Mouse (Mus musculus) ZHBTc4 (cell line): ENCODE data around the gene Prickle1.
A peak's percentile ranks its signal among the peaks of the same experiment; 100 is the strongest.

Experiments used
- DNase-seq: peaks from one replicate; pipeline ENCODE4 v3.0.0-alpha.2; 2011; ENCODE audit warnings: low read depth, low spot score

The Prickle1 gene

DNA sequence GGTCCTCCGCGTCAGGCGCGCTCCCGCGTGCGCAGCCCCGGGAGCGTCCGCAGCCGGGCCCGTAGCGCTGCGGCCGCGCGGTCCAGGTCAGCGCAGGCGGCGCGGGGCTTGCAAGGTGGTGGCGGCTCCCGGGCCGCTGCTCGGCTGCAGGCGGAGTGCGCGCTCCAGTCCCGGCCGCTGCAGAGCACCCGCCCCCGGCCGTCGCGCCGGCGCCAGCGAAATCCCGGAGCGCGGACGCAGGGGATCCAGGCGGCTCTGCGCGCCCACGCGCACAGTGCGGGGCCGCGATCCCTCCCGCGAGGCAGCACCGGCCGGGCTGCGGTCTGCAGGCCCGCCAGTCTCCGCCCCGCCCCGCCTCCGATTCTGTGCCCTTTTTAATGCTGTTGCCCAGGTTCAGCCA is at the start of gene Prickle1:
Prickle1 (minus strand) TSS at position 146 of the 400 bp plus-strand sequence.
- peak; percentile 91 for DNase-seq

DNA sequence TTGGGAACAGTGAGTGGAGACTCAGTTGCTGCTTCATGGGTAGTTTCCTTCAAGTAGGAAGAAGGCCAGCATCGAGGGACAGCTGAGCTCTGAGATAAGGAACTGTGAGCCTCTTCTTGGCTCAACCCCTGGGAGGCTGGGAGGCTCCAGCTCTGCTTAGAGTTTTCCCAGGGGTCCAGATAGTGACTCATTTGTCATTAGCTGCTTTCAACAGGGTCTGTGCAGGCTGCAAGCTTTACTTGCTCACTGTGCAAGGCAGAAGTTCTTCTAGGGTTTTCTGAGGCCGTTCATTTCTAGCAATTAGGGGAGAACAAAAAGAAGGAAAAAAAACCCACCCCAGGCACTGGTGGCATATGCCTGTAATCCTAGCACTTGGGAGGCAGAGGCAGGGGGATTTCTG is 44.5 kb upstream of the Prickle1 start:
- no peak for DNase-seq

DNA sequence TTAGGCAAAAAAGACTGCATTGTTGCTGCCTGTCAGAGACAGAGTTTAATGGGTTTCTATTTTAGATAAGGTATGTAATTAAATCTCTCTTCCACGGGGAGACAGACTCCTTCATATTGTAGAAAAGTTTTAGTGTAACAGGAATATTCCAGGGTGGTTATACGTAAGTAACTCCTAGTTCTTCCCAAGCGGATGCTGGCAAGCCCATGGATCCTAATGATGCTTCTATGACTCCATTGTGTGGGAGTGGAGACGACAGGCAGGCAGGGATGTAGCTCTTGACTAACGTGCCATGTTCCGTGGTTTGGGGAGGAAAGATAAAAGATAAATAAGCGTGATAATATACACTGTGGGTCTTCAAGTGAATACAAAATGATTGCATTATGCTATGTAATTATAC is 41.3 kb upstream of the Prickle1 start:
- DNase-seq = no peak

DNA sequence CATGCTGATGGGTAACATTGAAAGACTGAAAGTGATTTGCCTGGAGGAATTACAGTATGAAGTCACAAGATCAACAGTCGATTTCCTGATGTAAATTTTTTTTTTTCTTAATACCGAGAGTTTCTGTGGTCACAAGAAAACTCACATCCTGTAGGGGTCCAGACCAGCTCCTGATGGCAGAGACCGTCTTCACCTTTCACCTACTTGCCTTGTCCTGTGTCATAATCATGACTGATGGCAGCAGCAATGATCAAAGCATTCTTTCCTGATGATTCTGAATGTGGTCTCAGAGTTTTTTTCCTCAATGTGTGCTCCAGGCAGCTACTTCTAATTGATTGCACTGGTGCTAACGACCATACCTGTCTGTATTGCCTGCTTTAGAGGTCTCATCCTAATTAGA is 39.9 kb upstream of the Prickle1 start:
- DNase-seq = no peak

DNA sequence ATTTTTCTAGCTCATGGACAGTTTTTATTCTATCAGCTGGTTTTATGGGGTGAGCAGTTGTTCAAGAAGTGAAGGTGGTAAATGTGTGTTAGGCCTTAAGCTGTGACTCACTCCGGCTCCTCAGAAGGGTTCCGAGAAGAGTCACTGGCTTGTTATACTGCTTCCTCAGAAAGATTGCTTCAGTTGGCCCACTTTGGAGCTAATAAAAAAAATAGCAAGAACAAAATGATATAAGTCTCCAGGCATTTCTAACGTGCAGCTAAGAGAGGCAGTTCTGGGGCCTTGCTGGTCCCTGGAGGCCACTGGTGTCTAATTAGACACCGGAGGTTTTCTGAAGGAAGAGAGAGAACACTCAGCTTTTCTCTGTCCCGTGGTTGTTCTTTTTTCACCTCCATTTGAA is 38.8 kb upstream of the Prickle1 start:
- no peak for DNase-seq

DNA sequence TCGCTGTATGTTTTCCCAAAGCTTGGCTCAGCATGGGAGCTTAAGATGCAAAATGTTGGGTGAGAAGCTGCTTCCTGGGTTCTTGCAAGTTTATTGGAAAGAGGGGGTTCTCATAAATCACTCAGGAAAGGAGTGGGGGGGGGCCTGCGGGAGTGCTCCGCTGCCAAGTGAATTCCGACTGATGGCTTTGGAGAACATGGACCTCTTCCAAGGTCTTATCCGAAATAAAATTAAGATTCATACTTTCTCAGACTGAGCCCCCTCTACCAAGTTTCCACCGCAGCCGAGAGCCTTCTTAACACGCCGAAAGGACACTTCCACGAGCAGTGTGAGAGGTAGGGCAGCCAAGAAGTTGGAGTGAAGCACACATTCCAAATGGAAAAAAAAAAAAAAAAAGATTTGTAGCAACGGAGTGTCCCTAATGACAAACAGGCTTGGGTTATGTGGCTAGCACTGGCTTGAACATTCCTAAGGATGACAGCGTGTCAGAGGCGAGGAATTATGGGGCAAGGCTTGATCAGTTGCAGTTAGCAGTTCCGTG is 34.4 kb upstream of the Prickle1 start:
- no peak for DNase-seq

DNA sequence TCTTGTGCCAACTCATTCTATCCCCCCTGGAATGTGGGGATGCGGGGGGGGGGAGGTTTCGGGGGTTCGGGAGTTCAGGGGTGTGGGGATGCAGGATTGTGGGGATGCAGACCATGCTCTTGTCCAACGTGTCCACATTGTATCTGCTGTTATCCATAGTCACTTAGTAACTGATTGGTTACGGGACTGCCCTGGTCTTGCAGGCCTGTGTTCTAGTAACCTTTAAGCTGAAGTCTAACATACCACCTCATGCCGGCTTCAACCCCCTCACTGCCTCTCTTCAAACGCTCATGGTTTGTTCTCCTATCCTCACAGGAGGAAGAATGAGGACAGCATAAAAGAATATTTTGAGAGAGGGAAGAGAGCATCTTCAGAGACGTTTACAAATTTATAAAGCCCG is 33.5 kb upstream of the Prickle1 start:
- DNase-seq = no peak

DNA sequence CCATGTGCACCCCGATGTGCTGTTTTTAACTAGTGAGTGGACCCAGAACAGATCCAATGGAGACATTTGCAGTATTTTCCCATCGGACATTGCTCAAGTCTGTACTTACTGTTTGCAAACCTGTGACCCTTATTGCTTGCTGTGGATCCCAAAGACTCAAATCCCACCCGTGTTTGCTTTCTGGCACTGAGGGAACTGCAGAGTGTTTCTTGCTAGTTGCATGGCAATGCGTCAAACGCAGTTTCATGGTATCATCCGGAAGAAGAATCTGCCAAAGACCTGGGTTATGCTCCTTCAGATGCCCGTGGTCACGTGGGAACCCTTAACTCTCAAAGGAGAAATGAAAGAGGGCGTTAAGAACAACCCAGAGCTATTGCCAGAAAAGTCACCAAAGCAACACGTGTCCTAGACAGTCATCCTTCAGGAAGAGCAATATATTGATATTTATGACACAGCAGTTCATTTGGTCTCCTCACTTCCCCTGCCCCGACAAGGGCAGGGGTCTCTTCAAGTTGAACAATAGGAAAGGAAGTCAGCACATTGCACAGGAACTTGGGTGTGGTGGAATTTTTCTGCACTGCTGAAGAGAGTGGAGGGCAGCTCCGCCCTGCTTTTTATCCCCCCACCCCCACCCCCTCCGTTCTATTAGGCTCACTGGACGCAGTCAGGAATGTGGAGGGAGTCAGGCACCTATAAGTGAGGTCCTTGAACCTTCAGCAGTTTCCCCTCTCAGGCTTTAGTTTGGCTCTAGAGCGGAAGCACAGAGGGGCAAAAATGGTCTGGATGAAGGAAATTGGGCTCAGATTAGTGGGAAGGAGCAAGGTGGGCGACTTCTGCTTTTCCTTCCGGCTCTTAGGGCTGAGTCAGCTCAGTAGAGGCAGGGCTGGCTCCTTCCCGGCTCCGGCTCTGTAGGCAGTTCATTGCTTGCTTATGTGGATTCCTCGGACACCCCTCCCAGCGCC is 32.4 kb upstream of the Prickle1 start:
- peak; percentile 42 for DNase-seq

DNA sequence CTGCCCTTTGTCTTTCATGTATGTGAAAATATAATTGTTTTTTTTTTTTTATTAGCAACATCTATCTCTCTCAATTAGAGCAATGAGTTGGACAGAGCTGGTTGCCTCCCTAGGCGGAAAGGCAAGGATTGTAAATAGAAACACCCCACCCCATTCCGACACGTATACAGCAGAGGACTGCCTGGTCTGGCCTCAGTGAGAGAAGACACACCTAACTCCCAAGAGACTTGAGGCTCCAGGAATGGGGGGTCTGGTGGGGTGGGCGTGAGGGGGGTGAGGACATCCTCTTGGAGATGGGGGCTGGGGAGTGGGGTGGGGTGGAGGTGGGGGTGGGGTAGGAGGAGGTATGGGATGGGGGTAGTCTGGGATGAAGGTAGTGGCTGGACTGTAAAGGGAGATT is 23.9 kb upstream of the Prickle1 start:
- no peak for DNase-seq

DNA sequence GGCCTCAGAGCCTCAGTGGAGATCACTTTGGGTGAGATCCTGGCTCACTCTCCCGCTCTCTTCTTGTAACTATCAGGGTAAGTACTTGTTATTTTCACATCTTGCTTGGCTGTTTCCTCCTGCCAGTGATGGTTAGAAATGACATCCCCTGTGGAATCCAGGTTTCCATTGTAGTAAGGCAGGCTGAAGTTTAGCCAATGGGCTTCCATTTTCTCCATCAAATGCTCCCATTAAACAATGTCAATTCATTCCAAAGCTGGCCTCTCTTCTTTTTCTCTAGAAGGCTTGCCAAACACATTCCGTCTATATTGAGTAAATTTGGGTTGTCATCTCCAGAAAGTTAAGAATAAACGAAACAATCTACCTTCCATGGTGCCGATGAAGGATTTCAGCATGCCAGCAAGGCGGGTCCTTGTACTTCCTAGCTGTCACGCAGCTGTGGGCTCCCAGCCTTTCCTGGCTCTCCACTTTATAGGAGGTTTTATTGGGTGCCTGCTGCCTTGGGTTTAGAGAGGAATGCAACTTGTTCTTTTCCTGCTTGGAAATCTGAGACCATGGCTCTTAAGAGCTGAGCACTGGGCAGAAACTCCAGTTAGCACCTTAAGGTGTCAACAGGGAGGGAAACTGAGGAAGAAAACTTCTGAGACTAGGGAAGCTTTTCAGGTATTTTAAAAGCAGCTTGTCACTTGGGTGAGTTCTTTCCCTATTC is 22.9 kb upstream of the Prickle1 start:
- DNase-seq = no peak

DNA sequence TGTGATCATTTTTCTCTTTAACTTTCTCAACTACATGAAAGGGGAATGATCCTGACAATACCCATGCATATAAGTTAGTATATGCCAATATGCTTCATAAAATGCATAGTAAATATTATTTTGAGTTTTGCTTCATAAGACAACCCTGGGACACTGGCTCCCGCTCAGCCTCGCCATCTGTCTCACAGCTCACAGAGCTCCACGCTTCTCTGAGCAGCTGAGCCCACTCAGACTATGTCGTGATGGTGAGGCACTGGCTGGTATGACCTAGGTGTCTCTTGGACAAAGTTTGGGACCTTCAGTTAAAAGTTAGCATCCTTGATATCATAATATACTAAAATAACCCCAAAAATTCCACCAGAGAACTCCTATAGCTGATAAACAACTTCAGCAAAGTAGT is 20.6 kb upstream of the Prickle1 start:
- no peak for DNase-seq

DNA sequence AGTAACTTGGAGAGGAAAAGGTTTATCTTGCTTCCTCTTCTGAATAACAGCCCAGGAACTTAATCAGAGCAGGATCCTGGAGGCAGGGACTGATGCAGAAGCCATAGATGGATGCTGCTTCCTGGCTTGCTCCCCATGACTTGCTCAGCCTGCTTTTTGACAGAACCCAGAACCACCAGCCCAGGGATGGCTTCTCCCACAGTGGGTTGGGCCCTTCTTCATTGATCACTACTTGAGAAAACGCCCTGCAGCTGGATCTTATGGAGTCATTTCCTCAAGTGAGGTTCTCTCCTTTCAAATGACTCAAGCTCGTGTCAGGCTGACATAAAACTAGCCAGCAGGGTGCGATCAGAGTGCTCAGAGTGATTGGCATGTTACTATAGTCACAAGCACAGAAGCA is 19.3 kb upstream of the Prickle1 start:
- no peak for DNase-seq

DNA sequence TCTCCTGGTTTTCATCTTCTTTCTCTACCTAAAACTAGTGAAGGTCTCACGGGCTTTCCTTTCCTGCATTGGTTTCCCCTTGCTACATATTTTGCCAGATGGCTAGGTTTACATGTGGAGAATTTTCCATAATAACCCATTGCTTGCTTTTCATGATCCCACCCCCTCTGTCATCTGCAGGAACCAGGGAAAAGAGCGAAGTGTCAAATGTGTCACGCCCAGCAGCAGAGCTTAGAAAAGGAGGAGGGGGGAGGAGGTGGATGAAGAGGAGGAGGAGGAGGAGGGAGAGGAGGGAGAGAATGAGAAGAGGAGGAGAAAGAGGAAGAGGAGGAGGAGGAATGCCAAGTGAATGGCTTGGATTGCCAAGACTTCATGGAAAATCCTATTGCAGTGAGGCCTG is 17.9 kb upstream of the Prickle1 start:
- no peak for DNase-seq

DNA sequence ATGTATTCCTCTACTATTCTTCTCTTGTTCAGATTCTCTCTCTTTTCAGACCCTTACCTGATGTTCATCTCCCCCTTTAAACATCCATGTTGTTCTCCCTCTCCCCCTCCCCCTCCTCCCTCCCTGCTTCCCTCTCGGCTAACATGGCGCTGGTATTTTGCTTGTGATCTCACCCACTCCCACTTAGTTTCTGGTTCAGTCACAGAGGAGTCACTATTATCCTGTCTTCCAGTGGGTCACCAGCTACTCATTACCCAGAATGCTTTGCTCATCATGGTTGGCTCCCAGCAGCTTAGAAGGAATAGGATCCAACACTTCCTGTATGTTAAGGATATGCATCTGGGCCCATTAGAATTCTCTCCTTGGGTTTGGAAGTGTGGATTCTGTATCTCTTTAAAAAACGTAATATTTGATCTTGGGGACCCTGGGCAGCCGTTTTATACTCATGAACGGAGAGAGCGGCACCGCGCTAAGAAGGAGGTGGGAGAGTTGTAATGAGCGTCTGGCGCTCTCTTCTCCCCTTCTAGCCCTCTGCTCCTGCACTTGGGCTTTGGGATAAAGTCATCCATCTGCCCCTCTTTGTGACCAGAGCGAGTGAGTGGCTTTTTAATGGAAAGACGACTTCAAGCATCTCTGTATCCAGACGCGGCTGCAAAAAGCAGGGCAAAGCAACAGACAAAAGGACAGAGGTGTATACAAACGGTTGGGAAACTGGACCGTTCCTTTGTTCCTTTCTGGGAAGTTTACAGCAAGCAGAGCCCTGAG is 16.0 kb upstream of the Prickle1 start:
- no peak for DNase-seq

DNA sequence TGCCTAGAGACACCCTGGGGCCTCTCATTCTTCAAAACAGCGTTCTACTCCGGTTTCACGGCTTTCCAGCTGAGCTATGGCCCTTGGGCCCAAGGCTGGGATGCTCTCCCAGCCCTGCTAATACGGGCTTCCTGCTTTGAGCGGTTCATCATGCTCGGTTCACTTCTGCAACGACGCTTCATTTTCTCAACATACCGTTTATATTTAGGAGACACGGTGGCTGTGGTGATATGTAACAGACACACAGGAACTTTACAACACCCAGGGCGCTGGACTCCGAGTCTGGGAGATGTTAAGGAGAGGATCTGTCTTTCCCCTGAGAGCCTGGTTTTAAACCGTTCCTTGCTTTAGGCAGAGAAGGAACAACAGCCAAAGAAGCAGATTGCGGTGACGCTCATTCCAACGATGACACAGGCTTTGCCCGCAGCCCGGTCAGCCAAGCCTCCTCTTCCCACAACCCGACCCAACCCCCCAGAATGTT is 15.1 kb upstream of the Prickle1 start:
- DNase-seq = no peak

DNA sequence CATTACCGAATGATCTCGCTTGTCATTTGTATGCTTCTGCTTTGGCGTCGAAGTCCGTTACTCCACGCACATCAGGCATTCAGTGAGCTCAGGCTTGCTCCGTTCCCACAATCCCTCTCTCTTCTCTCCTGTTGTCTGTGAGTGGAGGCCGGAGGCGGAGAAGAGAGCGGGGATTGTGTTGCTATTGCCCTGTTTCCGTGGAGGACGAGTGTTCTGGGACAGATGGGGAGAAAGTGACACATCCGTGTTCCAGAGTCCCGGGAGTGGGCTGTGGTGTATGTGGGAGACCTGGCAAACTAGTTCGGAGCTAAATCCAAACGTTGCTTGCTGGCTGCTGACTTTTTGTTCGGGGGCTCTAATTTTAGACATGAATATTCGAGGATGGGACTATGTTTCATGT is 14.6 kb upstream of the Prickle1 start:
- no peak for DNase-seq

DNA sequence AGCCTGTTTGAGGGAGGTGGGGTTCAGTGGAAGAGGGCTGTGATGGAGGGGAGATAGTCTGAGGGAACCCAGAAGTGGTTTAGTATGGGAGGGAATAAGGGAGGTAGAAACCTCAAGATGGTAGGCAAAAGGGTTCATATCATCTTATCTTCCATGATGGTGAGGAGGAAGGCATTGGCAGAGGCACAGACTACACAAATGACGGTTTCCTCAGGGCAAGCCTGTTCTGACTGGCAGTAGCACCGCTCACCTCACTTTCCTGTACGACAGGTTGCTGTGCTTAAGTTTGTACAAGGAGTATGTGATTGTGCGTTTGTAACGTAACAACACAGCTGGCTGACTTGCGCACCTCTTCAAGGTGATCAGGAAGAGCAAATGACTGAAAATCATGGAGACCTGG is 7.2 kb upstream of the Prickle1 start:
- peak; percentile 23 for DNase-seq

DNA sequence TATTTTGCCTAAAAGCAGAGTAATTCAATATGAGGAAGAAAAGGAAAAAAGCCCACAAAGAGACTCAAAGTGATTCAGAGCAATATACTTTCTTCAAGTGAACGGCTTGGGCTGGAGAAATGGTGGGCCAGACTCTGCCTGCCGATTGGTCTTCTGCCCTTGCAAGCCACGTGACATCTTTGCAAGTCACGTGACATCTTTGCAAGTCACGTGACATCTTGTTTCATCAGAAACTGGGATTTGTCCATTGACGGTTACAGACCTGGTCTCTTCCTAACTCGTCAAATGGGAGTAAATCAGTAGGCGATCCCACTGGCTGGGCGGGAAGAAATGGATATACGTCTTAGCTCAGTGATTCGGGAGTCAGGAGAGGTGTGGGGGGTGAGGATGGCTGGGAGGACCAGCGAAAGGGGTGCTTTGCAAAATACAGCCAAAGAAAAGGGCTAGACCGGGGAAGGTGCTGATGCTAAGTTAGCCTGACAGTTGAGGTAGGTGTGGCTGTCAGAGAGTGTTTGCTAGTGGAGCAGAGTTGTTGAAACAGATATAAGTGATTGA is 5.8 kb upstream of the Prickle1 start:
- no peak for DNase-seq

DNA sequence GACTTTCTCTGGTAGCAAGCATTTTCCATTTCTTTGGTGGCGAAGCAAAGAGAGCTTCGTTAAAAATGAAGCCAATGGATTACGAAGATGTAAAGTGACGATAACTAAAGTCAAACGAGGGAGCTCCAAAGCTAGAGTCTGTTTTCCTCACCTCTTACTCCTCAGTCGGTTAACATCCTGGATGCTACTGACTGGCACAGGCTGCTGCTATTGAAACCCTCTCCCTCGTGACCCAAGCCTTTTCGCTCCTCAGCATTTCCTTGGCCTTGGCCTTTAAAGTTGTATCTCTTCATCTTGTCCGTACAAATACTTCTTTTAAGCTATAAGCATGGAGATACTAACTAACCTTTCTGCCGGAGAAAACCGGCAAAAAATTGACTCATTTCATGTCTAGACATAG is 1.3 kb upstream of the Prickle1 start:
- no peak for DNase-seq

DNA sequence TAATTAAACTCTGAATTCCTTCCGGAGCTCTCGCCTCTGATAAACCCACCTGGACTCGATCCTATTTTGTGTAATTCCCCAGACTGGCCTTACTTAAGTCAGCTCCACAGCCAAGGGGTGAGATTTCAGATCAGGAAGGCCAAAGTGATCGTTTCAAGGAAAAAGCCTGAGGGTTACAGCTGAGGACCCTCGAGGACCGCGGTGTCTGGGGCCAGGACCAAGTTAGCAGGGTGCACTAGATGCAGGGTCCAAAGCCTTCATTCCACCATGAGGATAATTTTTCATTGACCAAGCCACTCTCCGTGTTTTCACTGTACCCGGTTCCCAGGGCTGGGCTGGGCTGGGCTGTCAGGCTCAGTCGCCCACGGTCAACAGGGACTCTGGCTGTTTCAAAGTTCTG is 594 bp upstream of the Prickle1 start:
- peak; percentile 82 for DNase-seq

DNA sequence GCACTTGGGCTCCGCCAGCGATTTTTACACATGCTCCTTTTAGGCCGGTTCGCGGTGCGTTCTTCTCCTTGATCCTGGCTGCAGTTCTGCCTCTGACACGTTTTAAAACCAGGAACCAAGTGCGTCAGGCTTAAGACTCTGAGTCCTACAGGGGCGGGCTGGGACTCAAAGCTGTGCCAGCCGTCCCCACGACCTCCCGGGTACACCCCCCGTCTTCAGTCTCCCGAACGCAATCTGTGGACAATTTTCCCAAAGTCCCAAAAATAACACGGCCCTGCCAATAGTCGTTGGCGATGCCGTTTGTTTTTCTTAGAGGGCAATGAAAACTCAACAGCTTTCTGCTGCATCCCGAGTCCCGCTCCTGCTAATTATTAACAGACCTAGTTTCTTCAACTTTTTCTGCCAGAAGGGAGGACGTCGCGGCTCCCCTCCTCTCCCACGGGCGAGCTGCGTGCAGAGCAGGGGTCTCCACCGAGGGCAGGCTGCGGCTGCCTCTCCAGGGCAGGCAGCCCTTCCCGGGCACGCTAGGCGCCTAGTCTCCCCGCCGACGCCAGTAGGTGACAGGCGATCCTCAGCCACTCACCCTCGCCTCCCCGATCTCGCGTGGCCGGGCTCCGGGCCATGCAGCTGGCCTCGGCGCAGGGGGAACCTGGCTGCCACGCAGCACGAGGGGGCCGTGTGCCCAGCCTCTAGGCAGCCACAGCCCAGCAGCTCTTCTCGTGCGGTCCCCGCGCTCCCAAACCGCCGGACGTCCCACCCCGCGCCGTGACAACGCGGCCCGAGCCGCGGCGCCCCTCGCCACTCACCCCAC is 598 bp downstream of the Prickle1 start:
- peak; percentile 67 for DNase-seq
